Mouse (Mus musculus) myocyte (in vitro differentiated cells): ENCODE measurements around the gene Gm11060. TPM values are rescaled to one million over a fixed set of nuclear protein-coding genes. Genes with fewer than 3 reads are reported as not detected.

Experiments
- H3K27me3 ChIP-seq: one replicate; pipeline ENCODE4 v1.6.1; 2011; ENCODE audit not compliant: control insufficient read depth, insufficient read depth, insufficient read length
- H3K36me3 ChIP-seq: one replicate; pipeline ENCODE4 v1.6.1; 2011; ENCODE audit not compliant: control insufficient read depth, insufficient read depth
- H3K4me2 ChIP-seq: one replicate; pipeline ENCODE4 v1.6.1; 2011; ENCODE audit warnings: low read depth, control low read depth
- H3K4me3 ChIP-seq: one replicate; pipeline ENCODE4 v1.5.1; 2011; ENCODE audit warnings: mild to moderate bottlenecking, control low read depth, moderate library complexity
- H3K79me2 ChIP-seq: one replicate; pipeline ENCODE4 v1.6.1; 2011; ENCODE audit not compliant: control insufficient read depth, insufficient read depth
- H3ac ChIP-seq: one replicate; pipeline ENCODE4 v1.6.1; 2011; ENCODE audit not compliant: control insufficient read depth, insufficient read length
- CEBPB ChIP-seq: IDR thresholded peaks from 2 replicates; pipeline ENCODE4 v1.6.1; 2011; ENCODE audit warnings: mild to moderate bottlenecking, moderate library complexity; ENCODE audit not compliant: poor library complexity, insufficient read depth, severe bottlenecking
- E2F4 ChIP-seq: IDR thresholded peaks from one replicate; pipeline ENCODE4 v1.6.1; 2011; ENCODE audit warnings: mild to moderate bottlenecking, control low read depth, moderate library complexity; ENCODE audit not compliant: insufficient read depth
- MAX ChIP-seq: IDR thresholded peaks from one replicate; pipeline ENCODE4 v1.6.1; 2011; ENCODE audit warnings: low read depth, mild to moderate bottlenecking, control low read depth
- MYOD1 ChIP-seq, 3 experiments: IDR thresholded peaks; one replicate each; pipeline ENCODE4 v1.6.1; 2011; ENCODE audit warnings: control low read depth in 2 of 3, low read depth in 2 of 3, mild to moderate bottlenecking in 2 of 3, moderate library complexity in 1 of 3; ENCODE audit not compliant: insufficient read length in 2 of 3, control insufficient read depth in 1 of 3
- MYOG ChIP-seq, 3 experiments: IDR thresholded peaks; one replicate each; pipeline ENCODE4 v1.6.1; 2011; ENCODE audit warnings: control low read depth in 2 of 3, low read depth in 2 of 3, mild to moderate bottlenecking in 2 of 3; ENCODE audit not compliant: insufficient read length in 2 of 3, control insufficient read depth in 1 of 3, insufficient read depth in 1 of 3
- POLR2A ChIP-seq: IDR thresholded peaks from one replicate; pipeline ENCODE4 v1.6.1; 2011; ENCODE audit warnings: low read depth, mild to moderate bottlenecking, control low read depth, moderate library complexity; ENCODE audit not compliant: insufficient read length
- POLR2AphosphoS2 ChIP-seq: IDR thresholded peaks from one replicate; pipeline ENCODE4 v1.6.1; 2011; ENCODE audit warnings: low read depth, control low read depth; ENCODE audit not compliant: insufficient read length
- REST ChIP-seq: IDR thresholded peaks from one replicate; pipeline ENCODE4 v1.6.1; 2011; ENCODE audit warnings: mild to moderate bottlenecking, control low read depth, moderate library complexity; ENCODE audit not compliant: insufficient read depth, insufficient read length
- SRF ChIP-seq: IDR thresholded peaks from one replicate; pipeline ENCODE4 v1.6.1; 2011; ENCODE audit warnings: low read depth; ENCODE audit not compliant: control insufficient read depth, insufficient read length
- TCF12 ChIP-seq: IDR thresholded peaks from one replicate; pipeline ENCODE4 v1.6.1; 2011; ENCODE audit warnings: mild to moderate bottlenecking, control low read depth; ENCODE audit not compliant: poor library complexity, insufficient read depth, severe bottlenecking
- TCF3 ChIP-seq: IDR thresholded peaks from one replicate; pipeline ENCODE4 v1.6.1; 2011; ENCODE audit warnings: low read depth, control low read depth; ENCODE audit not compliant: insufficient read length
- USF1 ChIP-seq: IDR thresholded peaks from one replicate; pipeline ENCODE4 v1.6.1; 2011; ENCODE audit warnings: low read depth, mild to moderate bottlenecking, control low read depth, moderate library complexity
- polyA plus RNA-seq: library from polyadenylated mRNA; unstranded; fragments of >200 nt; fragmentation: generic; extraction: Trizol; gene quantifications from one replicate; pipeline ENCODE4 v1.2.1, GENCODE M21; 2012; ENCODE audit warnings: missing spikeins

Gene Gm11060
- polyA plus RNA-seq, 1 experiment, result not detected

DNA sequence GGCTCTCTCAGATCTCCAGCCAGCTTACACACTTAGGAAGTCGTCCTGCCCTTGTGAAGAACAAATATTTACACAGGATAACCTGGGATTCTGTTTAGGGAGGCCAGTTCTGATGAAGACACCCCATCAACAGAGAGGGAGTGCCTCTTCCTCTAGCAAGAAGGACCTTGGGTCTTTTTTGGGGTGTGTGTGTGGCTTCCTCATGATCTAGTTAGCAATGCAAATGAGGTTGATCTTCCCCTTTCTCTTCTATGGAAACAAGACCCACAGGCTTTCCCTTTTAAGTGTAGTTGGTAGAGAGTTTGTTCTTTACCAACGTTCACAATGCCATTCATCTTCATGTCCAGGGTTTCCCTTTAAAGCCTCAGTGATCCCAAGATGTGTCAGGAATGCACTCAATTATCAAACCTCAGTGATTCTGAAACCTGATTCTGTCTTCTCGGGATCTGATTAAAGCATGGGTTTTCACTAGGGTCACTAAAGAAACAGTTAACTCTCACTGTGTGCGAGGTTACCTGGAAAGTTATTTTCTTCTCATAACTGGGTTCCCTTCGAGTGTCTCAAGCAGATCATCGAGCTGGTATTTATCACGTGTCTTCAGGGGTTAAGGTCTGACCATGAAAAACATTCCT is 29.0 kb upstream of the Gm11060 start:
- Histone ChIP-seq H3K79me2 (no peaks in the 10 kb centered on the region), H3K4me3 (no peak overlapping the region), H3K36me3 (no peaks in the 10 kb centered on the region), H3ac (no peak overlapping the region), H3K27me3 (no peaks in the 10 kb centered on the region), H3K4me2 (no peak overlapping the region)
- no peak for TF ChIP-seq SRF
- no peak for TF ChIP-seq TCF12
- TF ChIP-seq CEBPB, result no peak
- no peak for TF ChIP-seq REST
- TF ChIP-seq MYOD1 (IDR thresholded peaks at IDR 0.05; ENCODE audit: control insufficient read depth in 1 of 3, insufficient read length in 2 of 3, low read depth in 2 of 3), result no peak
- TF ChIP-seq USF1, result no peak
- TF ChIP-seq TCF3, result no peak
- no peak for TF ChIP-seq POLR2AphosphoS2
- TF ChIP-seq MYOG (IDR thresholded peaks at IDR 0.05; ENCODE audit: control insufficient read depth in 1 of 3, insufficient read depth in 1 of 3, insufficient read length in 2 of 3, low read depth in 2 of 3), result no peak
- TF ChIP-seq MAX, result no peak
- no peak for TF ChIP-seq E2F4
- TF ChIP-seq POLR2A, result no peak

DNA sequence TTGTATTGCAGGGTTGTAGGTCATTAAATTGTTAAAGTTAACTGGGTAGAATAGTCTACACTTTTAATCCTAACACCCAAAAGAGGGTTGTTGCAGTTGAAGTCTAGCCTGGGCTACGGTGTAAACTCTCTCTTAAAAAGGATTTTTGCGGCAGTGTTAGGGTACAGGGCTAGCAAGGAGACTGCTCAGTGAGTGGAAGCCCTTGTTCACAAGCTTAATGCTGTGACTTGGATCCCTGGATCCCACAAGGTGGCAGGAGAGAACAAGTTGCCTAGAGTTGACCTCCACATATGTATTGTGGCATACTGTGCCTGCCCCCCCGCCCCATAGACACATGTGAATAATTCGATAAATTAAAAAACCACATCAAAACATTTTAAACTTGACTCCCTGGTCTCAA is 19.3 kb upstream of the Gm11060 start:
- Histone ChIP-seq H3K27me3 (no peaks in the 10 kb centered on the region), H3K4me2 (no peak overlapping the region), H3K79me2 (no peaks in the 10 kb centered on the region), H3K4me3 (no peak overlapping the region), H3ac (no peak overlapping the region), H3K36me3 (no peaks in the 10 kb centered on the region)
- TF ChIP-seq TCF3 (no peak), E2F4 (no peak), CEBPB (no peak), SRF (no peak), MAX (no peak), POLR2A (no peak), TCF12 (no peak), MYOG (IDR thresholded peaks at IDR 0.05; ENCODE audit: control insufficient read depth in 1 of 3, insufficient read depth in 1 of 3, insufficient read length in 2 of 3, low read depth in 2 of 3) (no peak)

DNA sequence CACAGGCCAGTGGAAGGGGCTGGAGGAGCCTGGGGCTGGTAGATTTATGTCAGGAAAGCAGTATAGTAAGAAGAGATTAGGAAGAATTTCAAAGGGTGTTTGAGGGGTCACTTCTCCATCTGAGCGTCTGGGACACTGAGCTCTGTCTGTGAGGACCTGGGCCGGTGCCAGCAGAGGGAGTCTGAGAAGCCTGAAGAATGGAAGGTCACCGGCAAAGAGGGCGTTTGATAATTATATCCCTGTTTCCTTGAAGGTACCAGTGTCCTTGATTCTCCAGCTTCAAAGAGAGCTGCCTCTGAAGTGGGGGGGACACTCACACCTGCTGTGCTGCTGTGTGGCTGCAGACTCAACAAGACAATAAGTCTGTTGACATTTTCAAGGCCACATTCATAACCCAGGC is 17.6 kb upstream of the Gm11060 start:
- Histone ChIP-seq H3K4me3 (no peak overlapping the region), H3K4me2 (no peak overlapping the region), H3ac (no peak overlapping the region), H3K36me3 (no peaks in the 10 kb centered on the region), H3K27me3 (no peaks in the 10 kb centered on the region), H3K79me2 (no peaks in the 10 kb centered on the region)
- TF ChIP-seq MYOG (IDR thresholded peaks at IDR 0.05; ENCODE audit: control insufficient read depth in 1 of 3, insufficient read depth in 1 of 3, insufficient read length in 2 of 3, low read depth in 2 of 3) (no peak), TCF3 (no peak), USF1 (no peak), POLR2AphosphoS2 (no peak), SRF (no peak), E2F4 (no peak), REST (no peak), MAX (no peak), CEBPB (no peak), POLR2A (no peak), TCF12 (no peak), MYOD1 (IDR thresholded peaks at IDR 0.05; ENCODE audit: control insufficient read depth in 1 of 3, insufficient read length in 2 of 3, low read depth in 2 of 3) (no peak)

DNA sequence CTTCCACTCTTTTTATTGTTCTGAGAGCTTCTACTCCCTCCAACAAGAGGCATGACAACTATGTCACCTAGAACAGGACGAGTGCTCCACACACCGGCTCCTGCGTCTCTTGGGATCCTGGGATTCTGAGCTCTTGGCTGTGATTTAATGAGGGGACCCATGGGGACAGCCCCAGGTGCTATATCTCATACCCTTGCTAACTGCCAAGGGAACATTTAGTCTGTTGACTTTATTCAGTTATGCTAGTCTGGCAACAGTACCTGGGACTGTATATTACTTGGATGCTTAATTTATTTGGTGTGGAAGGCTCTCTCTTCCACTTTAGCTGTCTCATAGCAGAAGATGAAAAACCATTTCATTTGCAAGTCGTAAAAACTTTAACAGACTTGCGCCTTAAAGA is 16.0 kb upstream of the Gm11060 start:
- Histone ChIP-seq H3K36me3 (no peaks in the 10 kb centered on the region), H3K79me2 (no peaks in the 10 kb centered on the region), H3ac (no peak overlapping the region), H3K4me2 (no peak overlapping the region), H3K27me3 (no peaks in the 10 kb centered on the region), H3K4me3 (no peak overlapping the region)
- TF ChIP-seq E2F4, result no peak
- TF ChIP-seq POLR2AphosphoS2, result no peak
- TF ChIP-seq TCF3, result no peak
- TF ChIP-seq USF1, result no peak
- TF ChIP-seq SRF, result no peak
- no peak for TF ChIP-seq CEBPB
- no peak for TF ChIP-seq TCF12
- no peak for TF ChIP-seq REST
- TF ChIP-seq MYOD1 (IDR thresholded peaks at IDR 0.05; ENCODE audit: control insufficient read depth in 1 of 3, insufficient read length in 2 of 3, low read depth in 2 of 3), result no peak
- no peak for TF ChIP-seq POLR2A
- TF ChIP-seq MYOG (IDR thresholded peaks at IDR 0.05; ENCODE audit: control insufficient read depth in 1 of 3, insufficient read depth in 1 of 3, insufficient read length in 2 of 3, low read depth in 2 of 3), result no peak
- no peak for TF ChIP-seq MAX

DNA sequence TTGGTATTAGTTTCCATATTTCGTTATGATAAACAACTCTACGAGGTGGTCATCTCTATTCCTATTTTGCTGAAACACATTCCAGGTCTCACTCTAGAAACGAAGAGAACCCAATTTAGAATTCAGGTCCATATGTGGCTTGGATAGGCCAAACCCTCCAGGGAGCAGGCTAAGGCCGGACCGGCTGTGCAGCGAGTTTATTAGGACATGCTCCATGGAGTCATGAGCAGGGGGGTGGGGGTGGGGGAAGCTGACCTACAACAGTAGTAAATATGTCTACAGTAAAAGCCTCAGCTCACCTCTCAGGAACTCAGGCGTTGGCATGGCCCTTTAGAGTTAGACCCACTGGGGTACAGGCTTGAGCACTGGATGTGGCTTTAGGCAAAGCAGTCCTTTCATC is 14.7 kb upstream of the Gm11060 start:
- Histone ChIP-seq H3K27me3 (no peaks in the 10 kb centered on the region), H3K79me2 (no peaks in the 10 kb centered on the region), H3K4me2 (no peak overlapping the region), H3K4me3 (no peak overlapping the region), H3K36me3 (no peaks in the 10 kb centered on the region), H3ac (no peak overlapping the region)
- TF ChIP-seq CEBPB (no peak), USF1 (no peak), POLR2A (no peak), MYOD1 (IDR thresholded peaks at IDR 0.05; ENCODE audit: control insufficient read depth in 1 of 3, insufficient read length in 2 of 3, low read depth in 2 of 3) (no peak)
